Mouse (Mus musculus): ENCODE data around the gene Cpxm1.
"Not testable (repeated sequence)": the region's sequence is repeated elsewhere in the genome, so short reads cannot be mapped to it uniquely, and the experiment has no call there.

The Cpxm1 gene

DNA sequence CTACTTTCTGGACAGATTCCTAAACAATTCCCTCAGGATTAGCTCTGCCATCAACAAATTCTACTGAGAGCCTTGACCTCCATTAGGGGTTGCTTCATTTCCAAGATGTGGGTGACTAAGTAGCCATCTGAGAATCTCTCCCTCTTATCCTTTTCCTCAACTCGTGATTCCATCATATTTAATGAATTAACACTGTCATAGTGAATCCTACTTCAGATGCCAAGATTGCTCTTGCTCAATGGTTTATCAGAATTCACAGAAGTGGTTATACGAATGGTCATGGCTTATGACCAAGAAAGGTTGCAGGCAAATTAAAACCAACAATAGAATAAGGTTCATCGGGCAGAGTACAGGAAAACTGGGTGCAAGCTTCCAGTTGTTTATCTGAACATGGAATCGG is 4.5 kb upstream of the Cpxm1 start:
- DNase-seq (ENCODE audit: low read depth, low spot score) = no peak

DNA sequence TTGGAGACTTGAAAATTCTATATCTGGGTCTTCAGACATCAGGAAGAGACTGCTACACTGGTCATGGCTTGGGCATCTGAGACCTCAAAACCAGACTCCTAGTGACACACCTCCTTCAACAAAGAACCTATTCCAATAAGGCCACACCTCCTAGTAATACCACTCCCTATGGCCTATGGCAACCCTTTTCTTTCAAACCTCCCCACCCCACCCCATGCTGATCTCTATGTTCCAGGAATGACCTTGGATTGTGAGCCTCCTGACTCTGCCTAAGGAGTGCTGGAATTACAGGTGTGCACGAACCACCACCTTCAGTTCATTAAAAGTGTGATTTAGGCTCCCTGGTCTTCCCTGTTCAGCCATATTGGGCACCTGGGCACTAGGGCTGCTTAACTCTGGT is 2.7 kb upstream of the Cpxm1 start:
- no peak for DNase-seq (ENCODE audit: low read depth, low spot score)

DNA sequence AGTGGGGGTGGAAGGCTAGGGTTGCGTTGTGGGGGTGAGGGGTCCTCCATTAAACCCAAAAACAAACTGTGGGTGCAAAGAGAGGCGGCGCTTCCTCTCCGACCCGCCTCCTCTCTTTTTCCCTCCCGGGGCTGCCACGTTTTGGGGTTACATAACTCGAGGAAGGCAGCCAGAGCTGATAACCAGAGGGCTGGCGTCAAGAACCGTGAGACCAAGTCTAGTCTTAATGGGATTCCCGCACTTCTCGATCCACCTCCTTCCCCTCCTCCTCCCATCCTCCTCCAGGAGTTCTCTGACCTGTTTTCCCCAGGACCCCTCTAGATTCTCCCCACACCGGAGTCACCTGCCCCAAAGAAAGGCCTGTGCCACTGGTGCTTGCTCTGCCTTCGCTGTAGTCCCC is 717 bp upstream of the Cpxm1 start:
- DNase-seq (ENCODE audit: low read depth, low spot score) = no peak

DNA sequence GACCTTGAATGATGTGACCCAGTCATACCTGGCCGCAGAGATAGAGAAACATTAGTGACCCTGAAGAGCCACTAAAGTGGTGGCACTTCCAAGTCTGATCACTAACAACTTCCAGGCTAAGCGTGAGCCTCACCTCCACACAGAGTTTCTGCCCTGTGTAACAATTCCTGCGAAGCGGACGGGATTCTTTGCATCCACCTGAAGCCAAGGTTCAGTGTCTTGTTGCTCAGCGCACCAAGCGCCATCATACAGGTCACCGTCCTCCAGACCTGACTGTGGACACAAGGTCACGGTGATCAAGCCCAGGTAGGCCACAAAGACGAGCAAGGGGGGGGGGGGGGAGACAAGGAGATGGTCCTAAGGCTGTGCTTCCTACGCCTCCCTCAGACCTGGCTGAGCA is 1.7 kb downstream of the Cpxm1 start:
- DNase-seq (ENCODE audit: low read depth, low spot score) = no peak

DNA sequence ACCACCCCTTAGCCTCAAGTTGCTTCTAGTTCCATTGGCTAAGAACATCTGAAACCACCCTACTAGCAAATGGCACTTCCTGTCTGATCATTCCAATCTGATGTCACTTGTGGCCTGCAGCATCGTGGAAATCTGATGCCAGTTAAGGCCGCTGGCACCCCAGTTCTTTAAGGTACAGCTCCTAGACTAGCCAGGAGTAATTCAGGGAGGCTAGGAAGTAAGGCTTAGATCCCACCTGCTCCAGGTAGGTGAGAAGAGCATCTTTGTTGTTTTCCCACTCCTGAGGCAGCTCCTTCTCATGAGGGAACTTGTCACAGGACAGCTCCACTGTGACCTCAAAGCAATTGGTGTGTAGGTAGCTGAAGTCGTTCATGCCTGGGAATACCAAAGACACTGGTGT is 4.5 kb downstream of the Cpxm1 start:
- DNase-seq (ENCODE audit: low read depth, low spot score) = no peak

DNA sequence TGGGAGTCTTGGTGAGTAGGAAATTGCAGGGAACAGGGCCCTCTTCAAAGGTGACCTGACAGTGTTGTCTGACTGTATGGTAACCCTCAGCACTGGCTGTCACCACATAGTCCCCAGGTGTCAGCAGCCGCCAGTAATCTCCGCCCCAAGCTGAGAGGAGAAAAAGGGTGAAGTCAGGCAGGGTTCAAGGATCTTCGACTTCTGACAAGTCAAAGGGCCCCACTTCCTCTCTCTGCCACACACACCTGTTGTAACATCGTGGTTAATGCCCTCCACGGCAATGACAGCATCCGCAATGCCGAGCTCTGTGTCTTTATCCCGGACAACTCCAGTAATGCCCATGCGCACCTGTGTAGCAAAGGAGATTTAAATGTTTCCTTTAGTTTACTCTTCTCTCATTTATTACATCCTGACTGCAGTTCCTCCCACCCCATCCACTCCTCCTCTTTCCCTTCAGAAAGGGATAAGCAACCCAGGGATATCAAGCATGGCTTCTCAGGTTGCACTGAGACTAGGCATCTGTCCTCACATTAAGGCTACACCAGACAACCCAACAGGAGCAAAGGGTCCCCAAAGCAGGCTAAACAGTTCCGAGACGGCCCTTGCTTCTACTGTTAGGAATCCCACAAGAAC is 6.3 kb downstream of the Cpxm1 start:
- no peak for DNase-seq (ENCODE audit: low read depth, low spot score)

DNA sequence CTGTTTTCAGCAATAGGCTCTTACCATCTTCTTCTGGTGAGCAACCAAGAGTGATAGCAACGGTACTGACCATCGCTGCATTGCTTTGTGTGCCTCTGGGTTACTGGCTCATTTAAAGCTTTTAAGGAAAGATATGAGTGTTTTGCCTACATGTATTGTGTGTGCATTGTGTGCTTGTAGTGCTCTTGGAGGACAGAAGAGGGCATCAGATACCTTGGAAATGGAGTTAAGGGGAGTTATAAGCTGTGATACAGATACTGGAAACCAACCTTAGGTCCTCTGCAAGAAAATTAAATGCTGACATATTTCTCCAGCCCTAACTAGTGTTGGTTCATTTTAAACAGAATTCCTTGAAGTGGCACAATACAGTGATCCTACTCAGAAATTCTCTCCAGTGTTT is 8.6 kb downstream of the Cpxm1 start:
- peak; percentile 22 for DNase-seq (ENCODE audit: low read depth, low spot score)

DNA sequence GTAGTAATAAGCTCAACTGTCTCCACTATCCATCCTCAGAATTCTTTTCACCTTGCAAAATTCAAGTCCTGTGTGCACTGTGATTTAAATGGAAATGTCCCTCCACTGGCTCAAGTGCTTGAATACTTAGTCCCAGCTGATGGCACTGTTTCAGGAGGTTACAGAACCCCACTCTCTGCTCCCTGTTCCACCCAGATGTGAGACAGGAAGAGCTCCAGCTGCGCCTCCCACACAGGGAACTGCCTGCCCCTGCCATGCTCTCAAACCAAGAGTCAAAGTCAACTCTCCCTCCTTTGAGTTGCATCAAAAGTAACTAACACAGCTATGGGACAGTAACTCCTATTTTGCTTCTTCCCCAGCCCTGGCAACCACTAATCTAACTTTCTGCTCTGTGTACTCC is 11.2 kb downstream of the Cpxm1 start:
- no peak for DNase-seq (ENCODE audit: low read depth, low spot score)

DNA sequence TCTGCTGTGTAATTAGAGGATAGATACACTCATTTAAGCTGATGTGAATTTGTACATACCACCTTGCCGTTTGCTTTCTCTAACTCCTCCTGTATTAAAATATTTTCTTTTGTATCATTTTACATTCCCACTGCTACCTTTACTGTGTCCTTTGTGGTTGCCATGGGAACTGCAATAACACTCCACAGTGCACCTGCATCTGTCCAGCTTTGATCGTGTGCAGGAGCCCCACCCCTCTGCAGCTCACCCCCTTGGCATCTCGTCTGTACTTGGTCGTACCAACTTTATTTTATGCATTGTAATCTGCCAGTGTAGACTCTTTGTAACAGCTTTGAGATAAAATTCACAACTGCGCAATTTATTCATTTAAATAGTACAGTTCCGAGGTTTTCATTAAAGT is 13.5 kb downstream of the Cpxm1 start:
- no peak for DNase-seq (ENCODE audit: low read depth, low spot score)

DNA sequence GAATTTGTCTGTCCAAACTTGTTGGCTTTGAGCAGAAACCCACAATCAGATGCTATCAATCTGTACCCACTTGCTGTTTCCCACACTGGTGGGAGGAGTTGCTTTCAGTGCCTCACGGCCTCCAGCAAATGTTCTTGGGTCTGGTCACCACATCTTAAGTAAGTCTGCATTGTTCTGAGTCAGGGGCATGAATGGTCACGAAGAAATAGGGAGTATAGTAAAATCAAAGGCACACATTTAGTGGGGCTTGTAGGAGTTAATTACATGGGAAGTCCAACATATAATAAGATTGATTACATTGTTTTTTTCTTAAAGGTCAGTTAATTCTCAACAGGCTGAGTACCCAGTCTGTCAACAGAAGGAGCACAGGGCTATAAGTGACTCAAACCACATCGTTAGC is 14.2 kb downstream of the Cpxm1 start:
- DNase-seq (ENCODE audit: low read depth, low spot score) = no peak

DNA sequence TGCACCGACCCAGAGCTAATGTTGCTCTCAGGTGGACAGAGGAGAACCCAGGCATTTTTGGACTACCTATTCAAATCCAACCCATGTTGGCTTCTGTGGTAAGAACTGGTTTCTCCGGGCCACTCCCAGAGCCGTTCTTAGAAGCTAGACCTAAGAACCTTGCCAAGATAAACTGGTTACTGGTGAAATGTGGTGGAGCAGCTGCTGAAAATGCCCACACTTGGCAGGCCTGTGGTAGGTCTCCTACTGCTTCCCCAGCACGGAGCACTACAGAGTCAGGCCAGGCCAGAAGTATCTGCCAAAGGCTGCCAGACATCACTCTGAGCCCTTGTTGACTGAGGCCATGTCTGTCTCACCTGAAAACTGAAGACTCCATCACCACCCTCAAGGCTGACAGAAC is 22.4 kb downstream of the Cpxm1 start:
- DNase-seq (ENCODE audit: low read depth, low spot score) = no peak

DNA sequence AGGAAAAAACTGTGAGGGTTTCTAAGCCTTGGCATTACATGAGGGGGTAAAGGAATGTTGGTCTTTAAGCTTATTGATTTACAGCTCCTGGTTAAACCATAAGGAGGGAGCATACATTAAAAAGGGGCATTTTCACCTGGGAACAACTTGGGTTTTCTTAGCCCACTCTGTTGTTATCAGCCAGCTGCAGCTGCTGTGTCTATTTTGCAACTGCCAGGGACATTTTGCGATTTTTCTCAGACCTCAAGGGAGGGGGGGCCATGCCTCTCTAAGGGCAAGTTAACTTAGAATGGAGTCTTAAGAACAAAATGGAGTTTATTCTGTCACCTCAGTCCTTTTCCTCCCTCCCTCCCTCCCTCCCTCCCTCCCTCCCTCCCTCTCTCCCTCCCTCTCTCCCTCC is 24.3 kb downstream of the Cpxm1 start:
- not testable (repeated sequence) for DNase-seq (ENCODE audit: low read depth, low spot score)

DNA sequence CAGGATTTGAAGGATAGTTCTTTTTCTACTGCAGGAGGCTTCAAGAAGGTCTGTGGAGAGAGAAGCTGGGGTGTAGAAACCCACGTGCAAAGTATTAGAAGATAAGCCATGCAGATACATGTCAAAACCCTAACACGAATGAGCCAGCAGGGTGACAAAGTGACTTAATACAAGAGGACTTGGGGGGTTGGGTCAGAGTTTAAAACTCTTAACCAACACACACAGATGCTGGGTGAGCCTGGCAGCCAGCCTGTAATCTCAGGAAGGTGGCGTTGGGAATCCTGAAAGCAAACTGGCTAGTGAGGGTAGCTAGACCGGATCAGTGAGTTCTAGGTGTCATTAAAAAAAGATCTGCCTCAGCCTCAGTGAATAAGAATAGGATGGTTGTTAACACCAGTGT is 30.0 kb downstream of the Cpxm1 start:
- DNase-seq (ENCODE audit: low read depth, low spot score) = no peak

DNA sequence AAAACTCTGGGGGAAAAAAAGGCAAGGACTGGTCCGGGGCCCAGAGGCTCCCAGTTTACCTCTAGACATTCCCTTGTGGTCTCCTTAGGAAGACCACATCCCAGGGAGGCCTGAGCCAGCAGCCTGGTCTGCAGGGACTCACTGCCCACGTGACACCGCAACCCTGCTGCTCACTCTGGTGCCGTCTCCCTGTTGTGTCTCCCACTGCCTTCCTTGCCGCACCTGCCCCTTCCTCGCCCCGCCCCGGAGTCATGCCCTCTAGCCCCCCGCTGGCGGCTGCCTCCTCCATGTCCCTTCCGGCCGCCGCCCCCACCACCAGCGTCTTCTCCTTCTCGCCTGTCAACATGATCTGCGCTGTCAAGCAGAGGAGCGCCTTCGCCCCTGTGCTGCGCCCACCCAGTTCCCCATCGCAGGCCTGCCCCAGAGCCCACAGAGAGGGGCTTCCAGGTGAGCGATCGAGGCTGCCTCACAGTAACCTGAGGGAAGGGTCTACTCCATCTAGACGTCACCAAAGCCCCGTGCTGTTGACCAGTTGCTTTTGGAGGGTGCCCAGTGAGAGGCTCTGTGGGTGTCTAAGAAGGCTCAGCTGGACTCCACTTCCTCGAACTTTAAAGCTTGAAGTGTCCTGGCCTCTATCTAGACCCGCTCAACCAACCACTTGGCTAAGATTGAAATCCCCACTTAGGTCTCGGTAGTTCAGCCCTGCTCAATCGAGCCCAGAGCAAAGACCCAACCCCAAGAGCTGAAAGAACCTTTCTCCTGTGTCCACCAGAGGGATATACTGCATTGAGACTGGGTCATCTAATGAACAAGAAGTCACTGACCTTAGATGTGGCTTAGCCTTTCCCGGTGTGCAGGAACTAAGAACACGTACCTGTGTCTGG is 31.9 kb downstream of the Cpxm1 start:
- DNase-seq (ENCODE audit: low read depth, low spot score) = no peak

DNA sequence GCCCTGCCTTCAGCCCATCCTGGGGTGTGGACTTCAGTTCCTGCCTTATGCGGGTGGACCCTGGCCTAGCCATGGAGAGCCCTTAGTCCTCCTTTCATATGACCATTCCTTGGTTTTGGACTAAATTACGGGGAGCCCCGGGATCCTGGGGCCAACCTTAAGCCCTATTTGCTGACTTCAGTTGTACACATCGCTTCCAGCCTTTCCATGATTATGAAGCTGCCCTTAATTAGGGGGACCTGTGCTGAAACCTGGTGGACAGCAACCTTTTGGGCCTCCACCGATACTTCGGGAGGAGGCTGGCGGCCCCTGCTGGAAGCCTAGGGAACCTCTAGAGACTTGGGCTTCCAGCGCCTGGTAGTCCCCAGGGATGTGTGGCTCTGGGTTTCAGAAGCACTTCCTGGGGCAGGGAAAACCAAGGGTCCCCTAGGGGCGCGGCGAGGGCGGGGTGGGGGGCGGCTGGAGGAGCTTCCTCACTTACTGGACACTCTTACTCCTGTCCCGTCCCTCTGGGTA is 34.8 kb downstream of the Cpxm1 start:
- DNase-seq (ENCODE audit: low read depth, low spot score) = peak; percentile 22

DNA sequence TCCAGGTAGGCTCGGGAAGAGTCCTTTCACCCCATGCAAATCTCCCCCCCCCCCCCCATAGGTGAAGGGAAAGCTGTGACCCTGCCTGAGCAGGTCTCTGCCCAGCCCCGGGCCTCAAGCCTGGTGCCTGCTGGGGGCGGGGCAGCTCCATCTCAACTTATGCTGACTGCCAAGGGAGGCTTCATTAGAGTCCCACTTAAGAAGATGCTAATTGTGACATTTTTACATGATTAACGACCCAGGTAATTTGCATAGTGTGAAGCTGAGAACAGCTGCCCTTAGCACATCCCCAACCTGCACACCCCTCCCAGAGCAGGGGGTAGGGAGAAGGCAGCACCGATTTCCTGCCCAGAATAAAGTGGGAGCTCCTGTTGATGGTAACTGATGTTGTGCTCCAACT is 38.5 kb downstream of the Cpxm1 start:
- no peak for DNase-seq (ENCODE audit: low read depth, low spot score)

DNA sequence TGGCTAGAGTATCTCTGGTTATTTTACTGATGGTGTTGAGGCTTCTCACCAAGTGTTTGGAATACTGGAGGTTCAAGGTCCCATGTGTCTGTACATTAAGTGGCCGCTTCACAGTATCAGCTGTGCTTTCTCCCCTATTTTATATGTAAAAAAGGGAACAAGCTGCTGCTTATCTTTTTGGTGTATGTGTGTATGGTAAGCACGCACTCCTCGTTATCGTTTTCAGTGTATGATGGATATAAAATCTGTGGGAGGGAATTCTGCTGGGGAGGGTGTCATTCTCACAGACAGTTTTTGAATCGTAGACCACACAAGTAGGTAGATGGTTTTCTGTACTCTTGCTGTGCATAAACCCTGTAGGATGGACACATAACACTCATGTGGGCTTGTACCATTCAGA is 39.8 kb downstream of the Cpxm1 start:
- no peak for DNase-seq (ENCODE audit: low read depth, low spot score)

DNA sequence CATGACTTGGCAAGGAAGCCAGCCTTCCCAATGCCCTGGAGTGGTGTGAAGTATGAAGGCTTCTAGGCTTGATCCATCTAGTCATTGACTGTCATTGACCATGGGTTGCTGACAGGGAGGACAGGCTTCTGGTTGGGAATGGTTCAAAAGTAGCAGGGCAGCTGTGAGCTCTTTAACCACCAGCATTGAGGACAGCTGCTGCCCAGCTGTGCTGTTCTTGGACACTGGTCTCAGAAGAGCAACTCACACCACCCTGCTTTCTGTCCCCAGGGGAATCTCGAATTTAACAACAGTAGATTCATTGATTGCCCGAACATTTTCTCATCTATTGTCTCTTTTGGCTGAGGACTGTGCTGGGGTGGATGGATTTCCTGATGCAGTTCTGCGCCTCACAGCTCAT is 43.5 kb downstream of the Cpxm1 start:
- no peak for DNase-seq (ENCODE audit: low read depth, low spot score)

DNA sequence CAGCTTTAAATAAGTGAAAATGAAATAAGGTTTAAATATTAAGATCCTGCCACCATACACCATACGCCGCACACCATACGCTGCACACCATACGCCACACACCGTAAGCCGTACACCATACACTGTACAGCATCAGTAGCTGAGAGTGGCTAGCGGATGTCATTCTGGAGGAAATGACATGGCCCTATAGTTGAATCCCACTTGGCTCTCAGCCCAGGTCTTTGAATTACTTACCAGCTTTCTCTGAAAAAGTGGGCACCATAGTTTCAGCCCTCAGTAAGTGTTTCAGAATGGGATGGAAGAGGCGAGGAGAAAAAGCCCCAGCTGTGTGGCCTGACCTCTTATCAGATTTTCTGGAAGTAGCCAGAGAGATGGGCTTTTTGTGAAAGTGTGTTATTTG is 44.0 kb downstream of the Cpxm1 start:
- no peak for DNase-seq (ENCODE audit: low read depth, low spot score)

DNA sequence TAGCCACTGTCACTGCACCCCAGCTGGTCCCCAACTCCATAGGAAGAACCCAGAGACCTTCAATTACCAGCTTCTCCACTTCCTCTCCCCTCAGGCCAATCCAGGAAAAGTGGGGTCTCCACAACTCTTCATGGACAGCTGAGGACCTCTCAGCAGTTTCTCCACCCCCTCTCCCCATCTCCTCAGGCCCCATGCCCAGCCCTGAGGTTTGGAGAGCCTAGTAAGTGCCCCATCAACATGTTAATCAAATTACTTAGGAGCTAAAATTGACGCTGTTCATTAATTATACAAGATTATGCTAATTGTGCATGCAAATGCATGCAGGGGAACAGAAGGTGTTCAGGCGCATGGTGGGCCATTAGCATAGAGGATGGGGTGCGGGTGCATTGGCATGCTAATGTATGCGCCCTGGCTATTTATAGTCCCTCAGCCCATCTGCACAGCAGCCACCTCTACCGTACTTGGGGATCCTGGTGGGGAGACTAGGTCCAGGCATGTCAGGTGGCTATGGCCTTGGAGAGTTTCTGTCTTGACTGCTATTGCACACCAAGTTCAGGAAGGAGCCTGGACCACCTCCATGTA is 45.5 kb downstream of the Cpxm1 start:
- DNase-seq (ENCODE audit: low read depth, low spot score) = no peak

DNA sequence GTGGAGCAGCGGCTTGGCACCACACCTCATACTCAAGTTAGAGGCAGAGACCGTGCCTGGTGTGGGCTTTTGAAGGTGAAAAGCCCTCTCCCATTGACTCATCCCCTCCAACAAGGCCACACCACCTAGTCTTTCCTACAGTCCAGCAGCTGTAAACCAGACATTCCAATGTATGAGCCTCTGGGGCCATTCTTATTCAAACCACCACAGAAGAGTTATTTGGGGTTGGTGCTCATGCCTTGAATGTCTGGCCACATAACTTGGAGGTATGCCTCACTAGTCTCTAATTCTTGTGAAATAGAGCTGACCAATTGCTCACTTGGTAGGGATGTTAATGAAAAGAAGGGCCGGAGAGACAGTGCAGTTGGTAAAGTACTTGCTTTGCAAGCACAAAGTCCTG is 47.0 kb downstream of the Cpxm1 start:
- DNase-seq (ENCODE audit: low read depth, low spot score) = no peak

DNA sequence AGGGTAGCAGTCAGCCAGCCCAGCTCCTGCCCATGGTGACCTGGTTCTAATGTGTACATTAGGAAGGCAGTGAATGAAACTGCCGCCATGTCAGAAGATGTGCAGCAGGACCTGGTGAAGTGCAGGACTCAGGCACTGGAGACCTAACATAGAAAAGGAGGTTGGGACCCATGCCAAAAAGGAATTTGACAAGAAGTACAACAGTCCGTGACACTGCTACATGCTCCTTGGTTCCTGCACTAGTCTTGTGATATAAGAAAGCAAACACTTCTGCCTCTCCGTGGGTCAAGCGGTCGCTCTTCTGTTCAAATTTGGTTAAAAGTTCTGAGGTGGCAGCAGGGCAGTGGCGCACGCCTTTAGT is 56.2 kb downstream of the Cpxm1 start:
- no peak for DNase-seq (ENCODE audit: low read depth, low spot score)
